Mouse (Mus musculus) kidney, adult 2 months (tissue): ENCODE measurements at regions not wholly inside any gene's neighbourhood (a gene's known extent, or its start where the extent isn't known, plus 50 kb on each side); places are given as distances from the start of the nearest gene placed in this dataset.

Experiments used
- CTCF ChIP-seq: fragments of 200-500 bp; conservative IDR thresholded peaks from 2 replicates; pipeline ENCODE4 v1.5.1; 2011; ENCODE audit warnings: low read depth, mild to moderate bottlenecking, control low read depth, low read length, moderate library complexity, mixed read lengths; ENCODE audit not compliant: insufficient read depth, insufficient read length
- POLR2A ChIP-seq: fragments of 200-500 bp; IDR thresholded peaks from one replicate; pipeline ENCODE4 v1.6.1; 2011; ENCODE audit warnings: low read depth, low read length, control low read depth

GRCm38 (mm10) chr9:116373396-116373795 is 198.2 kb upstream of the Tgfbr2 start:
- TF ChIP-seq POLR2A = no peak
- TF ChIP-seq CTCF = no peak
